Mouse (Mus musculus): Measurements from ENCODE around the gene Gm17349.

Gm17349 gene

DNA sequence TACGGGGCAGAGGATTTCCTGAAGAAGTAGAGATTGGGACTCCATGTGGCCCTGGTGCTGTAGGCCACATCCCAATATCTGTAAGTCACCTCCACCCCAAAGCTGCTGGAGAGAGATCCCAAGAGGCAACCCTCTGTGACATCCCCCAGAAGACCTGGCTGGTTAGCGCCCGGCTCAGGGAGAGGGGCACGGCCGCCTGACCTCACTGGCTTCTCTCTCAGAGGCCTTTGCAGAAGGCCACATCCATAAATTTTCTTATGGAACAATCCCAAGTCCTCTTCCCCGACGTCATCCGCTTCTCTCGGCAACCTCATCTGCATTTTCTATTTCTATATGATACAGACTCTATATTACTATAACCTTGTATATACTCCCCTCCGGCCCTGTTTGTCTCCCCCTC lies 5.6 kb downstream of the Gm17349 start:
- DNase-seq (ENCODE audit: low spot score) = no peak

DNA sequence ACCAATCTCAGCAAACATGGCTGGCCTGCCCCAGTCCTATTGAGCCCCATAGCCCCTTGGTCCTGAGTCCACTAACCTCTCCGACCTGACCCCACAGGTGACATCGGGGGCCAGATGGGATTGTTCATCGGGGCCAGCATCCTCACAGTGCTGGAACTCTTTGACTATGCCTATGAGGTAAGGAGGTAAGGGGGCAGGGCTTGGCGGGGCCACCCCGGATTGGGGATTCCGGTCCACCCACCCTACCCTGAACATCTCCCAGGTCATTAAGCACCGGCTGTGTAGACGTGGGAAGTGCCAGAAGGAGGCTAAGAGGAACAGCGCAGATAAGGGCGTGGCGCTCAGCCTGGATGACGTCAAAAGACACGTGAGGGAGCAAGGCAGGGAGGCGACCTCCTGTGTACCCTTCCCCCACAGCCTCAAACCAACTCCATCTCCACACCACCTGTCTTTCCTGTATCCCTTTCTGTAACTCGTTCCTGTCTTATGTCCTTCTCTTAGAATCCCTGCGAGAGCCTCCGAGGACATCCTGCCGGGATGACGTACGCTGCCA lies 6.7 kb downstream of the Gm17349 start:
- DNase-seq (ENCODE audit: low spot score) = no peak

- DNase-seq (ENCODE audit: low spot score) = no peak
Observed at GRCm38 (mm10) chr15:99697309-99697708, 8.0 kb downstream of the Gm17349 start.

- no peak for DNase-seq (ENCODE audit: low spot score)
Observed at GRCm38 (mm10) chr15:99691976-99692375, 13.3 kb downstream of the Gm17349 start.

- DNase-seq (ENCODE audit: low spot score) = no peak
Observed at GRCm38 (mm10) chr15:99690924-99691323, 14.4 kb downstream of the Gm17349 start.

DNA sequence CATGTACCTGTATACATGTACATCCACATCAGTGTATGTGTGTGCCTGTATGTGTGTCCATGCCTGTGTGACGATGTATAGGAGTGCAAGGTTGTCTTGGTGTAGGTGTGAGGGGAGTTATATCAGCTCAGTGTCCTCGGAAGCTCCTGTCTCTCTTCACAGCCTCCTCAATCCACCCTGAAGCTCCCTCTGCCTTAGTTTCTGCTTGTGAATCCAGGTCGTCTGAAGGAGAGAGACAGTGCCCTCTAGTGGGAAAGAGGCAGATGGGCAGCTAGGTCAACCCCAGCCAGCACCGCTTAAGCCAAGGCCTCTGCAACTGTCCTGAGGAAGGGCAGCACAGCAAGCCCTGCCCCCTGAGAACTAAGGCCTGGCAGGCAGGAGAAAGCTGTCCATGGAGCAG lies 16.6 kb downstream of the Gm17349 start:
- peak; percentile 46 for DNase-seq (ENCODE audit: low spot score)

DNA sequence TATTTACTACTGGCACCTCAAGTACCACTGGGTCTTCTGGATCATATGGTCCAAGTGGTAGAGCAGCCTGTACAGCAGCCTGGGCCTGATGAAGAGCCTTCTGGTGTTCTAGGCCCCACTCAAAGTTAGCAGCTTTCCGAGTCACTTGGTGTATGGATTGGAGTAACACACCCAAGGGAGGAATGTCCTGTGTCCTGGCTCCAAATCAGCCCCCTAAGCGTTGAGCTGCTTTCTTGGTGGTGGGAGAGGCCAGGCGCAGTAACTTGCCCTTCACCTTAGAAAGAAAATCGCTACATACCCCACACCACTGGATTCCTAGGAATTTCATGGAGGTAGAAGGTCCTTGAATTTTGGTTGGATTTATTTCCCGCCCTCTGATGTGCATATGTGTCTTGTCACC lies 21.1 kb downstream of the Gm17349 start:
- DNase-seq (ENCODE audit: low spot score) = no peak

- no peak for DNase-seq (ENCODE audit: low spot score)
Observed at GRCm38 (mm10) chr15:99682880-99683279, 22.4 kb downstream of the Gm17349 start.

DNA sequence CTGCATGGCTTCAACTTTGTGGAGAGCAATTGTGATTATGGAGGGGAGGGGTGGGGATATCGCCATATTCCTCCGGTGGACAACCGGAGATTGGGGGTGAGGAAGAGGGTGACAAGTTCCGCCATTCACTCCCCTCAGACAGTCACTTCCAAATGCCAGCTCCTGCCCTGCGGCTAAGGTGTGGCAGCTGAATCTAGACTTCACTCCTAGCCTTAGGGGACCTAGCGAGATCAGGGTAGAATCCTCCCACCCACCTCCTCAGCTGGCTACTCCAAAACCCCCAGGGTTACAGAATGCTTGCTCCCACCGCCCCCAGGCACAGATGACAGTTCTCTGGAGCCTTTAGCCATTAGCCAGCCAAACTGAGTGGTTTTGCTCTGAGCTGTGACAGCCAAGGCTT lies 26.3 kb downstream of the Gm17349 start:
- DNase-seq (ENCODE audit: low spot score) = no peak

GRCm38 (mm10) chr15:99678063-99678800 lies 27.1 kb downstream of the Gm17349 start:
- no peak for DNase-seq (ENCODE audit: low spot score)

DNA sequence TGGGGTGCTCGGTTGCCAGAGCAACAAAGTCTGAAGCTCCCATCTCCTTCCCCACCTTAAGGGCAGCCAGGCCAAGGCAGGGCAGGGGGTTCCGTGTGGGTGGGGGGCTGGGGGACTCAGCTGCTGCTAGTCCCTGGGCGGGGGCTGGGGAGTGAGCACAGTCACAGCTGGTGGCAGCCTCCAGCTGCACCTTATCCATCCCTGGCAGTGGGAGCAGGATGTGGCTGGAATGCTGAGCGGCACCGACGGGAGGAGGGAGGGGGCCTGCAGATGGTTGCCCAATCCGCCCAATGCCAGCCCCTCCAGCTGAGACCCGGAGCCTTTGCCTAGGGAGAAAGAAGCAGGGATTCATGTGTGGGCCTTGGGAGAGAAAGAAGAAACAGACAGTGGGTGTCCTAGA lies 28.2 kb downstream of the Gm17349 start:
- DNase-seq (ENCODE audit: low spot score) = no peak

GRCm38 (mm10) chr15:99674866-99675265 lies 30.4 kb downstream of the Gm17349 start:
- DNase-seq (ENCODE audit: low spot score) = no peak

DNA sequence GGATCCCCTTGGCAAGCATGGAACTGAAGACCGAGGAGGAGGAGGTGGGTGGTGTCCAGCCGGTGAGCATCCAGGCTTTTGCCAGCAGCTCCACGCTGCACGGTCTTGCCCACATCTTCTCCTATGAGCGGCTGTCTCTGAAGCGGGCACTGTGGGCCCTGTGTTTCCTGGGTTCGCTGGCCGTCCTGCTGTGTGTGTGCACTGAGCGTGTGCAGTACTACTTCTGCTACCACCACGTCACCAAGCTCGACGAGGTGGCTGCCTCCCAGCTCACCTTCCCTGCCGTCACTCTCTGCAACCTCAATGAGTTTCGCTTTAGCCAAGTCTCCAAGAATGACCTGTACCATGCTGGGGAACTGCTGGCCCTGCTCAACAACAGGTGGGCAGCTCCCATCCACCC lies 33.5 kb downstream of the Gm17349 start:
- DNase-seq (ENCODE audit: low spot score) = no peak

DNA sequence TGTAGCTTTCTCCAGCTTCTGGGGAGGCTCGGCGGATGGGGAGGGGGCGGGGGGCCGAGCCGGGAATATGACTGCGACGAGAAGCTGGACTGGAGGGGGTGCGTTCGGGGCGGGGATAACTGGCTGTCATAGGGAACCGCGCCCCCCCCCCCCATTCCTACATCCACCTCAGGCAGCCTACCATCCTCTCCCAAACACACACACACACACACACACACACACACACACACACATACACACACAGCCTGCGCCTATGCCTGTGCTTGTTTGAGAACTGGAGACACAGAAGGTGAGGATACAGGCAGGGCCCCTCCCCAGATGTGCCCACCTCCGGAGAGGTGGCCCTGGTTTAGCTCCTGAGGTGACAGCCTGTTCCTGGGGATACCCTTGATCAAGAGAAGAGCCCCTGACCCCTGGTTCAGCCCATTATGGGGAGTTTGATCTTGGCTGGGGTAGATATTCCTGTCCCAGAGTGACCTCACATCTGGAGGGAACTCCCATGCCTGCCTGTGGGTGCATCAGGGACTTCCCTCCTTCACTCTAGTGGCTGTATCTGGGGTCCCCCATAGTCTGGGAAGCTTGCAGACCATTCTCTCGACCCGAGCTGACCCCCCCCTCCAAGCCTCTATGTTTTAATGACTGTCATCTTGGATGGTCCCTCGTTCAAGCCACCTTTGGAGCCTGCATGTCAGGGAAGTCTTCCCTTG lies 34.2 kb downstream of the Gm17349 start:
- no peak for DNase-seq (ENCODE audit: low spot score)

DNA sequence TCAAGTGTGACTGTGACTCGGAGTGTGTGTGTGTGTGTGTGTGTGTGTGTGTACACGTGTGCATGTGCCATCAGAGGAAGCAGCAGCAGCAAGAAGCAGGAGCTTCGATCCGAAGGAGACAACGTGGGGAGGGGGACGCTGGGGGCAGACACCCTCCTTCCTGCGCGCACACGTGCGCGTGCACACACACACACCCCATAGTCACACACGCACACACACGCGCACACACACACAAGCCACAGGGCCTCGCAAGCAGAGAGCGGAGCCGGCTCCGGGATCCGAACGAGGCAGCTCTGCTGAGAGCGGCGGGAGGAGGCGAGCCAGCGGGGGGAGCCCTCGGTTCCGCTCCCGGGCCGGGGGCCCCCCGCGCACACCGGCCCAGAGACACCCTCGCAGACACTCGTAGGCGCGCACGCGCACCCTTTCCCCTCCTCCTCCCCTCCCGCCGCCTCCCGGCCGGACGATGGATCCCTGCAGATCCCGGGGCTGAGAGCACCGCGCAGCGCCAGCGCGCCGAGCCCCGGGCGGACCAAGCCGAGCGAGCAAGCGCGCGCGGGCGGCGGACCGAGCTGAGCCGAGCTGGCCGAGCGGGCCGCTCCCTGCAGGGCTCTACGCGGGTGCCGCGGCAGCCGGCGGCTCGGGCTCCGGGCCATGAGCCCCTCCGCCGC lies 35.0 kb downstream of the Gm17349 start, which contains the start of gene Asic1:
Gene Asic1 (plus strand): TSS at position 215 of the 668 bp plus-strand sequence.
- DNase-seq (ENCODE audit: low spot score) = peak; percentile 60

- DNase-seq (ENCODE audit: low spot score) = no peak
Observed at GRCm38 (mm10) chr15:99669392-99669791, 35.9 kb downstream of the Gm17349 start.

- peak; percentile 71 for DNase-seq (ENCODE audit: low spot score)
Observed at GRCm38 (mm10) chr15:99668881-99669280, 36.4 kb downstream of the Gm17349 start.

DNA sequence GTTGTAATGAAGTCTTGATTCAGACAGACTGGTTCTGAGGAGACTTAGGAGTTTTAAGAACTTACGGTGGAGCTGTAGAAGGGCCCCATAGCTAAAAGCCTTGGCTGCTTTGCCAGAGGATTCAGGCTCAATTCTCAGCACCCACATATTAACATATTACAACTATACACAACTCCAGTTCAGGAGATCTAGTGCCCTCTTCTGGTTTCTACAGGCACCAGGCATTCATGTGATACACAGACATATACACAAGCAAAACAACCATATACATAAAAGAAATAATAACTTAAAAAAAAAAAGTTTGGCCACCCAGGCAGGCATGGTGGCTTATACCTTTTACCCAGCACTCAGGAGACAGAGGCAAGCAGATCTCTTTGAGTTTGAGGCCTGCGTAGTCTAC lies 37.7 kb downstream of the Gm17349 start:
- DNase-seq (ENCODE audit: low spot score) = no peak

- DNase-seq (ENCODE audit: low spot score) = peak; percentile 30
Observed at GRCm38 (mm10) chr15:99664600-99665451, 40.5 kb downstream of the Gm17349 start.

GRCm38 (mm10) chr15:99663964-99664599 lies 41.2 kb downstream of the Gm17349 start:
- no peak for DNase-seq (ENCODE audit: low spot score)

GRCm38 (mm10) chr15:99662371-99662770 lies 42.9 kb downstream of the Gm17349 start:
- DNase-seq (ENCODE audit: low spot score) = no peak
